Mouse (Mus musculus) embryonic fibroblast, embryonic 13.5 days (primary cell): ENCODE measurements around the gene Tbcd.

Experiments used
- CTCF ChIP-seq: IDR thresholded peaks from 2 replicates; pipeline ENCODE4 v1.5.1; 2011; ENCODE audit warnings: mild to moderate bottlenecking, control low read depth, low read length, moderate library complexity, borderline replicate concordance; ENCODE audit not compliant: insufficient read depth
- POLR2A ChIP-seq: IDR thresholded peaks from 2 replicates; pipeline ENCODE4 v1.6.1; 2011; ENCODE audit warnings: low read depth, mild to moderate bottlenecking, control low read depth, low read length, moderate library complexity

DNA sequence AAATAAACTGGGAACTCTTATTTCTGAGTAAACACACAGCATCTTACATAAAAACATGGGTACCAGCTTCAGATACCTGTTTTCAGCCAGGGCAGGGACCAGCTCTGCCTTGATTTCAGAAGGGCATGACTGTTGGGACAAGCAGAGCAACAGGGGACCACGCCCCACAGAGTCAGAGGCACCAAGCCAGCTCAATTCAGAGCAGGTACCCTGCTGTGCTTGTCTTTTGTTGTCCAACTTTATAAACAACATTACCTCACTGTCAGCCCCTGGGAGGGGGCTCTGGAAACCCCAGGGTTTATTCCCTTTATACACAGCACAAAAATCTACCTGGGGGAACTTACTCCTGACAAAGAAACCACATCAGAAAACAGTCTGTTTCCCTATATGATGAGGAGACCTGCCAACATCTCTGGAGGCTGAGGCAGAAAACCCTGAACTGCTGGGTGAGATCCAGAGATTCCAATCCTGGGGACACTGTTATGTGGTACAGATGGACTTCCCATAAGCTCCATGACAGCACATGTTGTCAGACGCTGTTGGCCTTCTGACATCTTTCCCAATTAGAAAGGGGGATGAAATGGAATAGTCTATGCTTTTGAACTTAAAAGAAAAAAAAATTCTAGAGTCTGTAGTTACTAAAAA, 189.9 kb downstream of the Tbcd start:
- TF ChIP-seq CTCF, result no peak
- TF ChIP-seq POLR2A, result no peak
